Mouse (Mus musculus) testis, postnatal 10 days (tissue): ENCODE data around the gene Olfr356.

Source experiments
- DNase-seq: peaks from one replicate; pipeline ENCODE4 v3.0.0; 2021; ENCODE audit warnings: low spot score

Gene Olfr356

DNA sequence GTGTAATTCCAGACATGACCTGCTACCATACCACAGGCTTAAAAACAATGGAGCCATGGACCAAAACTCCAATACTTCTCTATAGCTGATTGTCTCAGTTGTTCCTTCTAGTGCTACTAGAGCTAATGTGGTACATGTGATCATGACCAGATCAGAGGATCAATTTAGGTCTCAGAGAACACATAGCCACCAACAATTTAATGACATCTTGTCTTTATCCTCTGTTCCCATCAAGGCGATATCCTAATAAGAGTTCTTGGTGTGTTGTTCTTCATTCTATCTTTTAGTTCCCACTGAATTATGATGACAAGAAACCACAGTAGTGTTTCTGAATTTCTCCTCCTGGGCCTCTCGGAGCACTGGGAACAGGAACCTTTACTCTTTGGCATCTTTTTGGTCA is at the start of gene Olfr356:
TSS of gene Olfr356 (plus strand) at position 301 of the 400 bp plus-strand sequence.
- DNase-seq, result no peak

DNA sequence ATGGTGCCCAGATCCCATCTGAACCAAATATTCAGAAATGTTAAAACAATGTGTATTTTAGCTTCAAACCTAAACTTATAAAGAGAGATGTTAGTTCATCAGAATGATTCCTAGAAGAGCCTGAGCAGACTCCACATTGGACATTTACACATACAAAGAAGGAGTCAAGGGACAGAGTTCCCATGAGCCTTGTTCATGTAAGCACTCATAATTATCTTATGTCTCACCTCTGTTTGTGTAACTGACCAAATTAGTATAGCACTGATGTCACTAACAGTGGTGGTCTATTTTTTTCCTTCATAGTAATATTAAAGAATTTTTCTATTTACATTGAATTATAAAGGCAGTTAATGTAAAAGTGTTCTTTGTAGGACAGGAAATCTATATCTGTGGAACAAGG is 44.1 kb upstream of the Olfr356 start, which contains the start of gene Olfr353:
TSS of gene Olfr353 (minus strand) at position 101 of the 400 bp plus-strand sequence.
- DNase-seq, result no peak

DNA sequence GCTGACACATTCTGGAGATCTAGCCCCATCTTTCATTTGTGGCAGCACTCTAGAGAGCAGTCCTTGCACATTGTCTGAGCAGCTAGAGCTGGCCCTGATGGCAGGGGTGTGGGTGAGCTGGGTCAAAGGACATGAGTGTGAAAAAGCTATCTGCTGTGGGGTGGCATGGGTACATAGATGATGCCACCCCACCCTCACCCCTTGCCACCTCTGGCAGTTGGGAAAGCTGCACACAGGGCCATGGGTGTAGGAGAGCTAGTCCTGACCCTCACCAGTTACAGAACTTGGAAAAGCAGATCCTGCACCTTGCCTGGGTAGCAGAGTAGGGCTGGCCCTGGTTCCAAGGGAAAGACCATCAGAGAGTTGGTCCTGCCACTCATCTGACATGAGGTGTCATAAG is 39.8 kb upstream of the Olfr356 start:
- no peak for DNase-seq

DNA sequence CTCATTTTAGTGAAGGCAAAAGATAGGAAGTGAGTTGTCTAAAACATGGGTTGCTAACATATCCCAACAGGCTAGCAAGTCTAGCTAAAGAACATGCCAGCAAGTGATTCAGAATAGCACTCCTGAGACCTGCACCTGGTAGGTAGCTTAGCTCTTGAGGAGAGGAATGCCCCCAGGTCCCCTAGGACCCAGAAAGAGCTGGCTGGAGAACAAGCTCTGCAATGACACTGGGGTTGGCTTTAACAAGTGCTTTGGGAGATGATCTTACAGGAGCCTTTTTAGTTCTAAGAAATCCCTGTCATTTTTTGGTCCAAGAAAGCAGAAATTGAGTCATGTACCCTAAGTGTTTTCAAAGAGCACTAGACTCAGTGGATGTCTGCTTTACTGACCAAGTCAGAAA is 31.5 kb upstream of the Olfr356 start, which contains the start of gene Olfr354:
TSS of gene Olfr354 (plus strand) at position 301 of the 400 bp plus-strand sequence.
- no peak for DNase-seq

DNA sequence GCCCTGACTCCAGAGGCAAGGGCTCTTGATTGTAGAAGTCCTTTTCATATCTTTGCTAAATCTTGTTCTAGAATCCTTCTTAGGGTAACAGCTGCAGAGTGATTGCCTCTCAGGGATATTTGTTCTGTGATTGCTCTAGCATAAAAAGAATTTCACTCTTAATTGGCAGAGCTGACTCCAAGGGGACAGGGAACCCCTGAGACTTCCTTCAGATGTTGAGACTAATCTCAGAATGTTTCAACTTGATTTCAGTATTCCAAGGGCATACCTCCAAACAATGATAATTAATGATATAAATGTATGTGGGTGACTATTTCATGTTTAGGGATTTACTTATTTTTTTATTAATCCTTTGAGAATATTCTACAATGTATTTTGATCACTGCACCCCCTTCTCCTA is 8.1 kb upstream of the Olfr356 start, which contains the start of gene Olfr355:
TSS of gene Olfr355 (minus strand) at position 101 of the 400 bp plus-strand sequence.
- no peak for DNase-seq
